Mouse (Mus musculus): ENCODE measurements around the gene Me1.
A peak's percentile ranks its signal among the peaks of the same experiment; 100 is the strongest.

The Me1 gene

GRCm38 (mm10) chr9:86695818-86696261 lies at the start of gene Me1:
TSS of gene Me1 (minus strand) at chr9:86695953.
- DNase-seq (ENCODE audit: low read depth, low spot score): peak; percentile 54

GRCm38 (mm10) chr9:86744041-86744440 lies 48.3 kb upstream of the Me1 start:
- no peak for DNase-seq (ENCODE audit: low read depth, low spot score)

GRCm38 (mm10) chr9:86742959-86743911 lies 47.5 kb upstream of the Me1 start, which contains the start of gene Prss35:
TSS of gene Prss35 (plus strand) at chr9:86743649.
- DNase-seq (ENCODE audit: low read depth, low spot score): peak; percentile 89

GRCm38 (mm10) chr9:86739971-86740370 lies 44.2 kb upstream of the Me1 start:
- peak; percentile 92 for DNase-seq (ENCODE audit: low read depth, low spot score)

GRCm38 (mm10) chr9:86738801-86739200 lies 43.0 kb upstream of the Me1 start:
- no peak for DNase-seq (ENCODE audit: low read depth, low spot score)

- no peak for DNase-seq (ENCODE audit: low read depth, low spot score)
These were observed 42.3 kb upstream of the Me1 start for GRCm38 (mm10) chr9:86738067-86738466.

- DNase-seq (ENCODE audit: low read depth, low spot score): no peak
These were observed 41.2 kb upstream of the Me1 start for GRCm38 (mm10) chr9:86736991-86737390.

- DNase-seq (ENCODE audit: low read depth, low spot score): no peak
These were observed 39.0 kb upstream of the Me1 start for GRCm38 (mm10) chr9:86734795-86735194.

GRCm38 (mm10) chr9:86734357-86734756 lies 38.6 kb upstream of the Me1 start:
- no peak for DNase-seq (ENCODE audit: low read depth, low spot score)

- no peak for DNase-seq (ENCODE audit: low read depth, low spot score)
These were observed 34.1 kb upstream of the Me1 start for GRCm38 (mm10) chr9:86729811-86730210.

GRCm38 (mm10) chr9:86729084-86729483 lies 33.3 kb upstream of the Me1 start:
- DNase-seq (ENCODE audit: low read depth, low spot score): no peak

- no peak for DNase-seq (ENCODE audit: low read depth, low spot score)
These were observed 32.6 kb upstream of the Me1 start for GRCm38 (mm10) chr9:86728214-86728814.

- DNase-seq (ENCODE audit: low read depth, low spot score): no peak
These were observed 30.6 kb upstream of the Me1 start for GRCm38 (mm10) chr9:86726381-86726720.

GRCm38 (mm10) chr9:86725604-86726380 lies 30.0 kb upstream of the Me1 start:
- DNase-seq (ENCODE audit: low read depth, low spot score): no peak

GRCm38 (mm10) chr9:86725066-86725465 lies 29.3 kb upstream of the Me1 start:
- DNase-seq (ENCODE audit: low read depth, low spot score): peak; percentile 62

GRCm38 (mm10) chr9:86720794-86721193 lies 25.0 kb upstream of the Me1 start:
- peak; percentile 48 for DNase-seq (ENCODE audit: low read depth, low spot score)

- DNase-seq (ENCODE audit: low read depth, low spot score): no peak
These were observed 24.5 kb upstream of the Me1 start for GRCm38 (mm10) chr9:86720227-86720626.

GRCm38 (mm10) chr9:86717119-86717518 lies 21.4 kb upstream of the Me1 start:
- no peak for DNase-seq (ENCODE audit: low read depth, low spot score)

GRCm38 (mm10) chr9:86716540-86716939 lies 20.8 kb upstream of the Me1 start:
- no peak for DNase-seq (ENCODE audit: low read depth, low spot score)

GRCm38 (mm10) chr9:86714089-86714488 lies 18.3 kb upstream of the Me1 start:
- no peak for DNase-seq (ENCODE audit: low read depth, low spot score)

- no peak for DNase-seq (ENCODE audit: low read depth, low spot score)
These were observed 16.9 kb upstream of the Me1 start for GRCm38 (mm10) chr9:86712648-86713047.

GRCm38 (mm10) chr9:86710091-86710634 lies 14.4 kb upstream of the Me1 start:
- no peak for DNase-seq (ENCODE audit: low read depth, low spot score)
